Mouse (Mus musculus): ENCODE data around the gene Tcte3.

GRCm38 (mm10) chr17:15059646-15060045, 18.4 kb upstream of the Tcte3 start:
- TF ChIP-seq CTCF (IDR thresholded peaks at IDR 0.05; ENCODE audit: borderline replicate concordance, control insufficient read depth, extremely low read depth, insufficient read depth, low read length, poor library complexity): no peak
- TF ChIP-seq POLR2A (IDR thresholded peaks at IDR 0.05; ENCODE audit: control insufficient read depth, extremely low read depth, insufficient read depth, low read length, poor library complexity): no peak

Measured in thymus, adult 2 months (tissue).